Mouse (Mus musculus) CD8-positive naive resting alpha-beta T cell, adult 2 months (primary cell): Measurements from ENCODE around the gene Srsf1.
A peak's percentile ranks its signal among the peaks of the same experiment; 100 is the strongest.
"Not testable (repeated sequence)": the region's sequence is repeated elsewhere in the genome, so short reads cannot be mapped to it uniquely, and the experiment has no call there.

Experiments
- DNase-seq, 2 experiments: peaks; one replicate each; pipeline ENCODE4 v3.0.0; 2022; ENCODE audit warnings: low read depth in 2 of 2, low spot score in 2 of 2

Gene Srsf1

DNA sequence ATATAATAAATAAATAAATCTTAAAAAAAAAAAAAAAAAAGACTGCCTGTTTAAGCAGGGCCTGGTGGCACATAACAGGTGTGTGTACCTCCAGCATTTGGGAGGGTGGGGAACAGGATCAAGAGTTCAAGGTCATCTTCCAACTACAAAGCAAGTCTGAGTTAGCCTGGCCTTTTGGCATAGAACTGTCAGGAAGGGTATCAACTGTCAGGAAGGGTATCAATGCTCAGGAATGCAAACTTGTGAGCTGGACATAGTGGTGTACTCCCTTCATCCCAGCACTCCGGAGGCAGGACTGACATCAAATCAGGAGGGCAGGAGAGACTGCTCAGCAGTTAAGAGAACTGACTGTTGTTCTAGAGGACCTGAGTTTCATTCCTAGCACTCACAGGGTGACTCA, 8.1 kb upstream of the Srsf1 start:
- DNase-seq: no peak

DNA sequence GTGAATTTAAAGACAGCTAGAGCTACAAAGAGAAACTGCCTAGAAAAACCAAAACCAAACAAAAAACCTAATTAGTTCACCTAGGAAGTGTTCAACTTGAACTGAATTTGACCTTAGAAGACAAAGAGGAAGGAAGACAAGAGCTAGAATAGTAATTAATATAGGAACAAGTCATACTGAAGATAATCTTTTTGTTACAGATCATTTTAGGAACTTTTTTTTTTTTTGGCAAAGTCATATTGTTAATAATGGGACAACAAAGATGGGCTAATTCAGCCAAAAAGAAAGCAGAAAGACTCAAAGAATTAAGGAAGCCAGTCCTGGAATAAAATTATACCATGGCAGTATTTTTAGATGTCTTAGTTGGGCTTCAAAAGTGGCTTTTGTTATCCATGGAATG, 2.9 kb upstream of the Srsf1 start:
- DNase-seq: no peak

DNA sequence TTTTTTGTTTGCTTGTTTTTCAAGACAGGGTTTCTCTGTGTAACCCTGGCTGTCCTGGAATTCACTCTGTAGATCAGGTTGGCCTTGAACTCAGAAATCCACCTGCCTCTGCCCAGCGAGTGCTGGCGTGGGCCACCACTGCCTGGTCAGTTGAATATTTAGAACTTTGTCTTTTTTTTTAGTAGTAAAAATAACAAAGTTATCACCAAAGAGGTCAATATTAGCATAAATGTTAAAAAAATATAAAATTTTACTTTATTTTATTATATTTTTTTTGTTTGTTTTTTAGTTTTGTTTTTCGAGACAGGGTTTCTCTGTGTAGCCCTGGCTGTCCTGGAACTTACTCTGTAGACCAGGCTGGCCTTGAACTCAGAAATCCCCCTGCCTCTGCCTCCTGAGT, 2.0 kb upstream of the Srsf1 start:
- DNase-seq: not testable (repeated sequence)

- no peak for DNase-seq
These were observed 1.3 kb upstream of the Srsf1 start for GRCm38 (mm10) chr11:88045878-88046277.

DNA sequence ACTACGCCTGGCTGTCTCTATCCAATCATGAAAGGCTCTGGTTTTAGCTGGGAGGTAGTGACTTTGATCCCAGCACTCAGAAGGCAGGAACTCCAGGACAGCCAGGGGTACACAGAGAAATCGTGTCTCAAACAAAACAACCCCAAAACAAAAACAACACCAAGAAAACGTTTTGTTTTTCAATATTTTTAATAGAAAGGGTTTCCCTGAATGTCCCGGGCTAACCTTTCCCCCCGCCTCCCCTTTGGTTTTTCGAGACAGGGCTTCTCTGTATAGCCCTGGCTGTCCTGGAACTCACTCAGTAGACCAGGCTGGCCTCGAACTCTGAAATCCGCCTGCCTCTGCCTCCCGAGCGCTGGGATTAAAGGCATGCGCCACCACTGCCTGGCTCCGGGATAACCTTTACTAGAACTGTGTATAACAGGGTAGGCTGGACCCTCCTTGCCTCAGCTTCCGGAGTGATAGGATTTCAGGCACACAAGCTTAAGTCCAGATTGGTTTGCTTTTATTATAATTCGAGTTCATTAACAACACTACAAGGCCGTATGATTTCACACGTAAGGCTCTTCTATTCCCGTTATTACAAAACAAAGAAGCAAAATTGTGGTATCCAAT, 743 bp upstream of the Srsf1 start:
- no peak for DNase-seq

- peak in 1 of 2 experiments; percentile 40 for DNase-seq
These were observed 828 bp downstream of the Srsf1 start for GRCm38 (mm10) chr11:88047871-88048531.

- DNase-seq: peak in 1 of 2 experiments; percentile 29
These were observed 1.9 kb downstream of the Srsf1 start for GRCm38 (mm10) chr11:88048961-88049670.

- no peak for DNase-seq
These were observed 2.6 kb downstream of the Srsf1 start for GRCm38 (mm10) chr11:88049732-88050131.

DNA sequence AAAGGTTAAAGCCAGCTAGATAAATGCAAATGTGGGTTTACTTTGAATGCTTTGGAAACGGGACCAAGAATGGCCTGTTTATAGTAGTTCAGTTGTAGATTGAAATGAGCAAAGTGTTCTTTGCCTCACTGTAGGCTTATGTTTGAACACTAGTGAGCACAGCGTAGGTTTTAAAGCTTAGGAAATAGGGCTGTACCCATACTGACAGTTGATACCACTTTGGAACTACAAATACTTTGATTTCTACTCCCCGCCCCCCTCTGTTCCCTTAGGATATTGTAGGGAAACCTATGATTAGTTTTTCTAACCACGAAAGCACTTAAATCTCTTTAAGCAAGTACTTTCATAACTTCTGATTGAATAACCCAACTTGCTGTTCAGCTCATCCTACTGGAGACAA, 5.5 kb downstream of the Srsf1 start:
- DNase-seq: no peak

DNA sequence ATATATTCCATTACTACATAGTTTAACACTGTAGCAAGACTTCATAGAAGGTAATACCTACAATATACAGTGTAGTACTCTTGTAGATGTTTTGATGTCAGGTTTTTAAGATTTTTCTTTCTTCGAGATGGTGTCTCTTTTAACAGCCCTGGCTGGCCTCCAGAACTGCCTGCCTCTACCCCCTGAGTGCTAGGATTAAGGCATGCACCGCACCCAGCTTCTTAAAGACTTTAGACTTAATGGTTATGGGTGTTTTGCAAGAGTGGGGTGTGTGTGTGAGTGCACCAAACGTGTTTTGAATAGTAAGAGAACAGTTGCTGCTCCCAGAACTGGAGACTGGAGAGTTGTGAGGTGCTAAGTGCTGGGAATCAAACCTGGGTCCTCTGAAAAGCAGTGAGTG, 6.6 kb downstream of the Srsf1 start:
- no peak for DNase-seq

- DNase-seq: peak; percentile 53 to 74
These were observed 7.4 kb downstream of the Srsf1 start for GRCm38 (mm10) chr11:88054589-88054988.

GRCm38 (mm10) chr11:88055777-88056176, 8.6 kb downstream of the Srsf1 start:
- DNase-seq: no peak

DNA sequence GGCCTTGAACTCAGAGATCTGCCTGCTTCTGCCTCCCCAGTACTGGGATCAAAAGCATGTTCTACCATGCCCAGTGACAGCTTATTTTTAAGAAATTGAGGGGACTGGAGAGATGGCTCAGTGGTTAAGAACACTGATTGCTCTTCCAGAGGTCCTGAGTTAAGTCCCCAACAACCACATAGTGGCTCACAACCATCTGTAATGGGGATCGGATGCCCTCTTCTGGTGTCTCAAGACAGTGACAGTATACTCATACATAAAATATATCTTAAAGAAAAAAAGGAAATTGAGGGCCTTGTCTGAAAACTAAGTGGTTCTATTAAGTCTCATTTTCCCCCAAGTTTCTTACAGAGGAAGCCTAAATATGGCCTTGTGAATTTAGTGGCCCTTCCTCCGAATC, 10.6 kb downstream of the Srsf1 start:
- DNase-seq: no peak

- peak; percentile 45 to 49 for DNase-seq
These were observed 12.0 kb downstream of the Srsf1 start for GRCm38 (mm10) chr11:88059141-88059540.

DNA sequence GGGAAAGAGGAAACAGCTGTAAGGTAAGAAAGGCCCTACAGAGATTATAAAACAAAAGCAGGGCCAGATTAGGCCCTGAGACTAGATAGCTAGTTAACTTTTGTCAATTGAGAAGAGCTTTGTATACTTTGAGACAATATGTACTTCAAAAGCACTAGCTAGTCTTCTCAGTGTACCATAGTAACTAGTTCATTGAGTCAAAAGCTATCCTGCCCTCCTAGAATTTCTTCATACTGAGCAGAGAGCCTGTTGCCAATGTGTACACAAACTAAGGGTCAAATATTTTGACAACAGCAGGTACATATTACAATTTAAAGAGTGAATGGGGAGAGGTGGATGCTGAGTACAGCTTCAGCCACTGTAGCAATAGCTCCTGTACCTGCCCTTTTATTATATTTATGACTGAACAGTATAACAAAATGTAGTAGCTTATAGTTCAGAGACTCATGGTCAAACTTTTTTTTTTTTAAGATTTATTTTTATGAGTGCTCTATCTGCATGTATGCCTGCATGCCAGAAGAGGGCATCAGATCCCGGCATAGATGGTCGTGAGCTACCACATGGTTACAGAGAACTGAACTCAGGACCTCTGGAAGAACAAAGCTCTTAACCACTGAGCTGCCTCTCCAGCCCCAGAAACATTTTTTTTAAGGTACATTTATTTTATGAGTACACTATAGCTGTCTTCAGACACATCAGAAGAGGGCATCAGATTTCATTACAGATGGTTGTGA, 14.9 kb downstream of the Srsf1 start:
- DNase-seq: no peak

- DNase-seq: no peak
These were observed 18.6 kb downstream of the Srsf1 start for GRCm38 (mm10) chr11:88065732-88066131.

- no peak for DNase-seq
These were observed 20.0 kb downstream of the Srsf1 start for GRCm38 (mm10) chr11:88067191-88067585.

GRCm38 (mm10) chr11:88067586-88068410, 20.6 kb downstream of the Srsf1 start, which contains the start of gene Vezf1:
Gene Vezf1 (plus strand): TSS chr11:88068279.
- peak; percentile 61 to 65 for DNase-seq

DNA sequence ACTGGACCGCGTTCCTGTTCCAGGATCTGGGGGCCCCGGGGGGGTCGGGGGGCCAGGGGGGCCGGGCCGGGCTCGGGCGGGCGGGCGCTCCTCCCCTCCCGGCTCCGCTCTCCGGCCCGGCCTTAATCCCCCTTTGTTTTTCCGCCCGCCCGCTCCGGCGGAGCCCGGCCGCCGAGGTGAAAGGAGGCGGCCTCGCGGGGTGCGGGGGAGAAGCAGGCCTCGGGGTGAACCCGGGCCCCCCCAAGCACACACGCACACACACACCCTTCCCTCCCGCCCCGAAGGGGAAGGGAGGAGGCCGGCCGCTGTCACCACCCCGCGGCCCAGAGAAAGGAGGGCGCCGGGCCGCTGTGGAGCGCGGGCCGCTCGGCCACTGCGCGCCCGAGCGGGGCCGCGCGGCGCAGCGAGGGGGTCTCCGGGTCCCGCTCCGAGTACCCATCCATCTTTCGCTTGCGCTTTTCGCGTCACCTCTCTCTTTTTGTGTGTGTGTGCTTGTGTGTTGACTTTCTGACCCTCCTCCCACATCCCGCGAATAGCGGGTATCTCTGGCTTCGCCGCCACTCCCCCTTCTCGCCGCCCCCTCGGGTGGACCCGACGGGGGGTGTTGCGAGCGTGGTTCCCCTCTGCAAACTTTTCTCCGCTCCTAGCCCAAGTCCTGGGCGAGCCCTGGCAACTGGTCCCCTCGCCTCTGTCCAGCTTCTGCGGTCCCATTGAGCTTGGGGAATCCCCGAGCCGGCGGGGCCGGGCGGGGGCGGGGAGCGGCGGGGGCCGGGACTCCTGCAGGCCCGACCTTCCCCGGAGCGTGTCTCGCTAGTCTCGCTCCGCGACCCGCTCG, 21.5 kb downstream of the Srsf1 start:
- peak; percentile 41 to 45 for DNase-seq

DNA sequence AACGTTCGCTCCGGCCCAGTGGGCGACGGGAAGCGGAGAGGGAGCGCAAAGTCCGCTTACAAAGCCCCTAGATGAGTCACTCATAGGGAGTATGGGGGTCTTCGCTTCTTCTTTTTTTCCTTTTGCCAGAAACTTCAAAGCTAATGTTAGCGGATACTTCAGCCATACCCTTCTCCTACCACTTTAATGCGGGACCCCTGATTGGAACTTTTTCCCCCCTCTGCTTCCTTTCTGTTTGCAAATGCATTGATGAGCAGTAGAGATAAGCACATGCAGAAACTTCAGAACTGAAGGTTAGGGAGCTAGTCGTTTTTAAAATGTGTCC, 22.0 kb downstream of the Srsf1 start:
- DNase-seq: no peak
